Mouse (Mus musculus) embryonic facial prominence, embryonic 14.5 days (tissue): Measurements from ENCODE around the gene Bace2. TPM values are rescaled to one million over a fixed set of nuclear protein-coding genes. Genes with fewer than 3 reads are reported as not detected.

Experiments
- ATAC-seq: fragments of 200-750 bp; cut with Nextera tagmentation; 2 replicates; pipeline ENCODE4 v1.8.0; 2017; ENCODE audit warnings: low read depth, moderate number of reproducible peaks, moderate TSS enrichment
- DNase-seq: peaks from one replicate; pipeline ENCODE4 v3.0.0-alpha.2; 2015; ENCODE audit warnings: low spot score
- H3K27ac ChIP-seq: fragments of 300-500 bp; sonication (generic); replicated peaks from 2 replicates; pipeline ENCODE4 v1.5.1; 2014; ENCODE audit warnings: low read depth, mild to moderate bottlenecking, low read length, moderate library complexity
- H3K27me3 ChIP-seq: fragments of 300-500 bp; sonication (generic); replicated peaks from 2 replicates; pipeline ENCODE4 v1.6.1; 2014; ENCODE audit warnings: low read length; ENCODE audit not compliant: control insufficient read depth, insufficient read depth
- H3K36me3 ChIP-seq: fragments of 300-500 bp; sonication (generic); 2 replicates; pipeline ENCODE4 v1.6.1; 2014; ENCODE audit warnings: low read length, mixed read lengths; ENCODE audit not compliant: control insufficient read depth, insufficient read depth
- H3K4me1 ChIP-seq: fragments of 300-500 bp; sonication (generic); 2 replicates; pipeline ENCODE4 v1.6.1; 2014; ENCODE audit warnings: antibody characterized with exemption, low read length; ENCODE audit not compliant: control insufficient read depth, insufficient read depth
- H3K4me2 ChIP-seq: fragments of 300-500 bp; sonication (generic); 2 replicates; pipeline ENCODE4 v1.6.1; 2014; ENCODE audit warnings: low read depth, mild to moderate bottlenecking, low read length, moderate library complexity, mixed read lengths
- H3K4me3 ChIP-seq: fragments of 300-500 bp; sonication (generic); 2 replicates; pipeline ENCODE4 v1.5.1; 2014; ENCODE audit warnings: low read depth, mild to moderate bottlenecking, low read length
- H3K9ac ChIP-seq: fragments of 300-500 bp; sonication (generic); 2 replicates; pipeline ENCODE4 v1.6.1; 2014; ENCODE audit warnings: low read depth, mild to moderate bottlenecking, low read length, moderate library complexity, mixed read lengths
- H3K9me3 ChIP-seq: fragments of 300-500 bp; sonication (generic); 2 replicates; pipeline ENCODE4 v1.6.1; 2016; ENCODE audit warnings: low read length; ENCODE audit not compliant: control insufficient read depth
- WGBS: fragments of 180-500 bp; shearing (Covaris S2); extraction: QIAGEN DNeasy Blood & Tissue Kit; methylation state at CpG from one replicate; pipeline ENCODE4 v1.1.7; 2014; 5-methylcytosine and 5-hydroxymethylcytosine counted together
- polyA plus RNA-seq: library from polyadenylated mRNA; unstranded; fragments of >200 nt; fragmentation: Nextera tagmentation; extraction: Ambion mirVana; gene quantifications from 2 replicates; pipeline ENCODE4 v1.2.1, GENCODE M21; 2014

Bace2 gene
- 16.4 and 20.6 TPM in 2 replicates for polyA plus RNA-seq

- DNase-seq (peak; percentile 74), ATAC-seq (peak; percentile 92)
- no peaks in the 10 kb centered on the region; the same call in 1 of the 2 replicates for H3K4me1 ChIP-seq
- H3K4me2 ChIP-seq: peak within 1 kb of the TSS; percentile 100
- WGBS: 1% methylated on average over 43 of the region's 58 CpGs
- no peak within 1 kb of the TSS for H3K27ac ChIP-seq
- H3K9me3 ChIP-seq: no peaks in the 10 kb centered on the region
- H3K9ac ChIP-seq: peak within 1 kb of the TSS; percentile 62
- peak within 1 kb of the TSS; percentile 62 for H3K4me3 ChIP-seq
- H3K36me3 ChIP-seq: no peaks in the 10 kb centered on the region
- peaks cover 22% of the 10 kb centered on the region for H3K27me3 ChIP-seq
Observed at GRCm38 (mm10) chr16:97356499-97357187, at the start of gene Bace2. Gene Bace2, plus strand, starts transcription at chr16:97356742.

- ATAC-seq (no peak), DNase-seq (no peak)
- Histone ChIP-seq H3K9ac (no peak overlapping the region), H3K4me1 (no peaks in the 10 kb centered on the region), H3K9me3 (no peaks in the 10 kb centered on the region), H3K36me3 (no peaks in the 10 kb centered on the region), H3K4me2 (no peak overlapping the region), H3K27ac (no peak overlapping the region), H3K4me3 (no peak overlapping the region), H3K27me3 (no peaks in the 10 kb centered on the region)
- 36% methylated on average over 4 of the region's 4 CpGs for WGBS
Observed at GRCm38 (mm10) chr16:97307594-97307993, 48.9 kb upstream of the Bace2 start.

- H3K4me2 ChIP-seq: no peak overlapping the region
- no peaks in the 10 kb centered on the region for H3K9me3 ChIP-seq
- DNase-seq (no peak), ATAC-seq (no peak)
- 0 out of 2 replicates have a peak, but pooled peaks cover 4% of the 10 kb centered on the region for H3K4me1 ChIP-seq
- WGBS: 67% methylated on average over 4 of the region's 4 CpGs
- H3K27me3 ChIP-seq: no peaks in the 10 kb centered on the region
- no peak overlapping the region for H3K27ac ChIP-seq
- no peaks in the 10 kb centered on the region for H3K36me3 ChIP-seq
- H3K4me3 ChIP-seq: no peak overlapping the region
- H3K9ac ChIP-seq: no peak overlapping the region
Observed at GRCm38 (mm10) chr16:97309796-97310569, 46.6 kb upstream of the Bace2 start.

GRCm38 (mm10) chr16:97310570-97310846, 46.0 kb upstream of the Bace2 start:
- ATAC-seq: no peak
- Histone ChIP-seq H3K4me1 (0 out of 2 replicates have a peak, but pooled peaks cover 4% of the 10 kb centered on the region), H3K4me2 (no peak overlapping the region), H3K4me3 (no peak overlapping the region), H3K27me3 (no peaks in the 10 kb centered on the region), H3K9ac (no peak overlapping the region), H3K9me3 (no peaks in the 10 kb centered on the region), H3K27ac (no peak overlapping the region), H3K36me3 (no peaks in the 10 kb centered on the region)
- no peak for DNase-seq
- WGBS: 65% methylated on average over 1 of the region's 1 CpGs

GRCm38 (mm10) chr16:97312960-97313686, 43.4 kb upstream of the Bace2 start:
- peak; percentile 47; the same call in 1 of the 2 replicates for ATAC-seq
- Histone ChIP-seq H3K4me2 (no peak overlapping the region; the same call in 1 of the 2 replicates), H3K27me3 (no peaks in the 10 kb centered on the region), H3K9ac (no peak overlapping the region), H3K36me3 (no peaks in the 10 kb centered on the region), H3K27ac (no peak overlapping the region), H3K4me3 (no peak overlapping the region), H3K9me3 (no peaks in the 10 kb centered on the region), H3K4me1 (0 out of 2 replicates have a peak, but pooled peaks cover 4% of the 10 kb centered on the region)
- 25% methylated on average over 10 of the region's 10 CpGs for WGBS
- peak; percentile 79 for DNase-seq

- WGBS: 84% methylated on average over 3 of the region's 3 CpGs
- H3K9ac ChIP-seq: no peak overlapping the region
Observed at GRCm38 (mm10) chr16:97321576-97321975, 35.0 kb upstream of the Bace2 start.

GRCm38 (mm10) chr16:97322604-97323003, 33.9 kb upstream of the Bace2 start:
- ATAC-seq: no peak
- no peaks in the 10 kb centered on the region for H3K27me3 ChIP-seq
- no peak for DNase-seq
- H3K27ac ChIP-seq: no peak overlapping the region
- H3K4me2 ChIP-seq: no peak overlapping the region
- no peak overlapping the region for H3K9ac ChIP-seq
- H3K4me3 ChIP-seq: no peak overlapping the region
- no peaks in the 10 kb centered on the region for H3K4me1 ChIP-seq
- no peaks in the 10 kb centered on the region for H3K9me3 ChIP-seq
- H3K36me3 ChIP-seq: no peaks in the 10 kb centered on the region

More at GRCm38 (mm10) chr16:97321576-97321975, 35.0 kb upstream of the Bace2 start:
- H3K27ac ChIP-seq: no peak overlapping the region
- no peak overlapping the region for H3K4me2 ChIP-seq
- H3K4me3 ChIP-seq: no peak overlapping the region
- DNase-seq: no peak
- no peaks in the 10 kb centered on the region for H3K27me3 ChIP-seq
- no peaks in the 10 kb centered on the region for H3K36me3 ChIP-seq
- no peaks in the 10 kb centered on the region for H3K9me3 ChIP-seq
- no peaks in the 10 kb centered on the region for H3K4me1 ChIP-seq
- no peak for ATAC-seq

- DNase-seq: peak; percentile 14
- no peaks in the 10 kb centered on the region for H3K27me3 ChIP-seq
- H3K9me3 ChIP-seq: no peaks in the 10 kb centered on the region
- H3K4me3 ChIP-seq: no peak overlapping the region
- no peak overlapping the region for H3K9ac ChIP-seq
- 37% methylated on average over 8 of the region's 8 CpGs for WGBS
- H3K27ac ChIP-seq: no peak overlapping the region
- peak; percentile 37; the same call in 1 of the 2 replicates for ATAC-seq
- H3K36me3 ChIP-seq: no peaks in the 10 kb centered on the region
- H3K4me2 ChIP-seq: no peak overlapping the region
- no peaks in the 10 kb centered on the region for H3K4me1 ChIP-seq
Observed at GRCm38 (mm10) chr16:97325975-97326374, 30.6 kb upstream of the Bace2 start.
